Mouse (Mus musculus) liver, postnatal 0 days (tissue): ENCODE data around the gene Akirin1. TPM values are rescaled to one million over a fixed set of nuclear protein-coding genes. Genes with fewer than 3 reads are reported as not detected.

Source experiments
- ATAC-seq: fragments of 200-750 bp; cut with Nextera tagmentation; 2 replicates; pipeline ENCODE4 v1.8.0; 2017; ENCODE audit warnings: mild to moderate bottlenecking, moderate library complexity
- DNase-seq: peaks from one replicate; pipeline ENCODE4 v3.0.0-alpha.2; 2016
- H3K27ac ChIP-seq: fragments of 300-500 bp; sonication (generic); 2 replicates; pipeline ENCODE4 v1.5.1; 2014; ENCODE audit warnings: antibody characterized with exemption, moderate library complexity, mild to moderate bottlenecking, low read depth
- H3K27me3 ChIP-seq: fragments of 300-500 bp; sonication (generic); 2 replicates; pipeline ENCODE4 v1.6.1; 2014; ENCODE audit warnings: low read length, control low read depth, mixed read lengths; ENCODE audit not compliant: insufficient read depth
- H3K36me3 ChIP-seq: fragments of 300-500 bp; sonication (generic); replicated peaks from 2 replicates; pipeline ENCODE4 v1.6.1; 2014; ENCODE audit warnings: mild to moderate bottlenecking, control low read depth, low read length, moderate library complexity, mixed read lengths; ENCODE audit not compliant: insufficient read depth
- H3K4me1 ChIP-seq: fragments of 300-500 bp; sonication (generic); 2 replicates; pipeline ENCODE4 v1.6.1; 2014; ENCODE audit warnings: antibody characterized with exemption, mild to moderate bottlenecking, control low read depth; ENCODE audit not compliant: insufficient read depth
- H3K4me2 ChIP-seq: fragments of 300-500 bp; sonication (generic); 2 replicates; pipeline ENCODE4 v1.6.1; 2014; ENCODE audit warnings: low read depth, mild to moderate bottlenecking, low read length, moderate library complexity, mixed read lengths
- H3K4me3 ChIP-seq: fragments of 300-500 bp; sonication (generic); 2 replicates; pipeline ENCODE4 v1.5.1; 2014; ENCODE audit warnings: low read depth, low read length
- H3K9ac ChIP-seq: fragments of 300-500 bp; sonication (generic); replicated peaks from 2 replicates; pipeline ENCODE4 v1.6.1; 2014; ENCODE audit warnings: mild to moderate bottlenecking, moderate library complexity
- H3K9me3 ChIP-seq: fragments of 300-500 bp; sonication (generic); 2 replicates; pipeline ENCODE4 v1.6.1; 2016; ENCODE audit warnings: mild to moderate bottlenecking, control low read depth, low read length, mixed read lengths
- CTCF ChIP-seq: sonication (generic); IDR thresholded peaks from 2 replicates; pipeline ENCODE4 v1.5.1; 2016; ENCODE audit warnings: antibody characterized with exemption, low read depth
- EP300 ChIP-seq: IDR thresholded peaks from 2 replicates; pipeline ENCODE4 v1.6.1; 2016; ENCODE audit warnings: antibody characterized with exemption, low read depth, mild to moderate bottlenecking
- WGBS: fragments of 180-500 bp; shearing (Covaris S2); extraction: QIAGEN DNeasy Blood & Tissue Kit; methylation state at CpG from one replicate; pipeline ENCODE4 v1.1.7; 2014; ENCODE audit not compliant: insufficient replicate concordance; 5-methylcytosine and 5-hydroxymethylcytosine counted together
- polyA plus RNA-seq: library from polyadenylated mRNA; unstranded; fragments of >200 nt; fragmentation: Nextera tagmentation; extraction: Ambion mirVana; gene quantifications from 2 replicates; pipeline ENCODE4 v1.2.1, GENCODE M21; 2015

The Akirin1 gene
- polyA plus RNA-seq, 1 experiment from 2014 or later = 21.2 TPM

GRCm38 (mm10) chr4:123732921-123733320 is 17.2 kb downstream of the Akirin1 start:
- peaks cover 20% of the 10 kb centered on the region for H3K36me3 ChIP-seq
- WGBS = 83% methylated on average over 1 of the region's 2 CpGs
- TF ChIP-seq EP300 (no peak), CTCF (no peak)
- no peaks in the 10 kb centered on the region for H3K9me3 ChIP-seq
- H3K4me1 ChIP-seq = no peaks in the 10 kb centered on the region
- no peak overlapping the region for H3K27ac ChIP-seq
- DNase-seq (no peak), ATAC-seq (no peak)
- H3K9ac ChIP-seq = no peak overlapping the region
- H3K4me3 ChIP-seq = no peak overlapping the region
- H3K4me2 ChIP-seq = no peak overlapping the region
- H3K27me3 ChIP-seq = no peaks in the 10 kb centered on the region

GRCm38 (mm10) chr4:123732163-123732910 is 17.8 kb downstream of the Akirin1 start:
- Histone ChIP-seq H3K9ac (no peak overlapping the region), H3K36me3 (peaks cover 17% of the 10 kb centered on the region), H3K4me3 (no peak overlapping the region), H3K4me2 (no peak overlapping the region), H3K27me3 (no peaks in the 10 kb centered on the region), H3K4me1 (no peaks in the 10 kb centered on the region), H3K9me3 (no peaks in the 10 kb centered on the region), H3K27ac (no peak overlapping the region)
- DNase-seq (no peak), ATAC-seq (peak; percentile 69; the same call in 1 of the 2 replicates)
- 87% methylated on average over 4 of the region's 4 CpGs for WGBS
- TF ChIP-seq EP300 (no peak), CTCF (no peak)

GRCm38 (mm10) chr4:123721761-123722160 is 28.4 kb downstream of the Akirin1 start:
- no peak overlapping the region for H3K4me3 ChIP-seq
- H3K36me3 ChIP-seq = no peaks in the 10 kb centered on the region
- no peaks in the 10 kb centered on the region for H3K9me3 ChIP-seq
- H3K27ac ChIP-seq = no peak overlapping the region
- WGBS = 84% methylated on average over 4 of the region's 4 CpGs
- TF ChIP-seq EP300 (no peak), CTCF (no peak)
- no peak overlapping the region for H3K4me2 ChIP-seq
- H3K4me1 ChIP-seq = no peaks in the 10 kb centered on the region
- ATAC-seq = no peak
- no peak overlapping the region for H3K9ac ChIP-seq
- DNase-seq = no peak
- no peaks in the 10 kb centered on the region for H3K27me3 ChIP-seq

GRCm38 (mm10) chr4:123718434-123718780 is 31.7 kb downstream of the Akirin1 start:
- ATAC-seq = peak; percentile 39
- WGBS = 13% methylated on average over 7 of the region's 7 CpGs
- H3K27ac ChIP-seq = peak overlapping the region; percentile 74
- DNase-seq = no peak
- TF ChIP-seq CTCF (no peak), EP300 (0 out of 2 replicates have a peak, but pooled peaks have one; percentile 11)
- no peaks in the 10 kb centered on the region; the same call in 1 of the 2 replicates for H3K36me3 ChIP-seq
- no peaks in the 10 kb centered on the region for H3K4me1 ChIP-seq
- H3K27me3 ChIP-seq = no peaks in the 10 kb centered on the region
- peak overlapping the region; percentile 83 for H3K4me3 ChIP-seq
- no peaks in the 10 kb centered on the region for H3K9me3 ChIP-seq
- H3K4me2 ChIP-seq = peak overlapping the region; percentile 56
- peak overlapping the region; percentile 2 for H3K9ac ChIP-seq

- WGBS = under 1% methylated on average over 40 of the region's 40 CpGs
- H3K4me3 ChIP-seq = peak within 1 kb of the TSS; percentile 83
- peak within 1 kb of the TSS; percentile 56 for H3K4me2 ChIP-seq
- H3K27me3 ChIP-seq = no peaks in the 10 kb centered on the region
- no peaks in the 10 kb centered on the region; the same call in 1 of the 2 replicates for H3K36me3 ChIP-seq
- DNase-seq (peak; percentile 98), ATAC-seq (peak; percentile 100)
- peak within 1 kb of the TSS; percentile 74 for H3K27ac ChIP-seq
- H3K4me1 ChIP-seq = no peaks in the 10 kb centered on the region
- peak within 1 kb of the TSS; percentile 91 for H3K9ac ChIP-seq
- no peak for TF ChIP-seq CTCF
- TF ChIP-seq EP300 = no peak
- H3K9me3 ChIP-seq = no peaks in the 10 kb centered on the region
These were observed 32.3 kb downstream of the Akirin1 start, which contains the start of gene Ndufs5 for GRCm38 (mm10) chr4:123717574-123718433. Gene Ndufs5 (minus strand): TSS chr4:123718202.

- no peak overlapping the region for H3K4me2 ChIP-seq
- no peaks in the 10 kb centered on the region for H3K9me3 ChIP-seq
- ATAC-seq (no peak), DNase-seq (no peak)
- H3K4me1 ChIP-seq = no peaks in the 10 kb centered on the region
- WGBS = 86% methylated on average over 1 of the region's 3 CpGs
- no peak overlapping the region for H3K27ac ChIP-seq
- no peak overlapping the region for H3K4me3 ChIP-seq
- peaks cover 4% of the 10 kb centered on the region; the same call in 1 of the 2 replicates for H3K36me3 ChIP-seq
- TF ChIP-seq CTCF = no peak
- TF ChIP-seq EP300 = no peak
- H3K9ac ChIP-seq = no peak overlapping the region
- H3K27me3 ChIP-seq = no peaks in the 10 kb centered on the region
These were observed 37.7 kb downstream of the Akirin1 start for GRCm38 (mm10) chr4:123712431-123712830.
